Mouse (Mus musculus): ENCODE results near the gene Tymp. TPM values are rescaled to one million over a fixed set of nuclear protein-coding genes. Genes with fewer than 3 reads are reported as not detected.
A peak's percentile ranks its signal among the peaks of the same experiment; 100 is the strongest.

The Tymp gene
- total RNA-seq, 2 experiments from 2014 or later, result 0.17 to 0.42 TPM

- ATAC-seq (replicated peaks; ENCODE audit: poor library complexity), result no peak
These were observed 1.9 kb downstream of the Tymp start for GRCm38 (mm10) chr15:89374801-89375534.

GRCm38 (mm10) chr15:89374340-89374739 lies 2.5 kb downstream of the Tymp start:
- ATAC-seq (replicated peaks; ENCODE audit: poor library complexity), result no peak

GRCm38 (mm10) chr15:89373762-89374248 lies 3.0 kb downstream of the Tymp start, which contains the start of gene Sco2:
Sco2 (minus strand) TSS chr15:89373846.
- ATAC-seq (replicated peaks; ENCODE audit: poor library complexity), result peak; percentile 54

GRCm38 (mm10) chr15:89373027-89373761 lies 3.6 kb downstream of the Tymp start:
- peak; percentile 73 for ATAC-seq (replicated peaks; ENCODE audit: poor library complexity)

- ATAC-seq (replicated peaks; ENCODE audit: poor library complexity), result no peak
These were observed 4.3 kb downstream of the Tymp start for GRCm38 (mm10) chr15:89372536-89372935.

- ATAC-seq (replicated peaks; ENCODE audit: poor library complexity), result no peak
These were observed 4.8 kb downstream of the Tymp start for GRCm38 (mm10) chr15:89372068-89372467.

- ATAC-seq (replicated peaks; ENCODE audit: poor library complexity), result no peak
These were observed 11.7 kb downstream of the Tymp start for GRCm38 (mm10) chr15:89365141-89365551.

GRCm38 (mm10) chr15:89363051-89363450 lies 13.8 kb downstream of the Tymp start:
- ATAC-seq (replicated peaks; ENCODE audit: poor library complexity), result no peak

GRCm38 (mm10) chr15:89358784-89359183 lies 18.1 kb downstream of the Tymp start:
- ATAC-seq (replicated peaks; ENCODE audit: poor library complexity), result no peak

- ATAC-seq (replicated peaks; ENCODE audit: poor library complexity), result peak; percentile 75
These were observed 20.5 kb downstream of the Tymp start for GRCm38 (mm10) chr15:89356372-89356771.

- peak; percentile 82 for ATAC-seq (replicated peaks; ENCODE audit: poor library complexity)
These were observed 21.3 kb downstream of the Tymp start, which contains the start of the genes Lmf2 and Ncaph2 for GRCm38 (mm10) chr15:89355241-89356187. Lmf2 (minus strand) TSS chr15:89355659. Ncaph2 (plus strand) TSS chr15:89355719.

- no peak for ATAC-seq (replicated peaks; ENCODE audit: poor library complexity)
These were observed 22.4 kb downstream of the Tymp start for GRCm38 (mm10) chr15:89354455-89354854.

- ATAC-seq (replicated peaks; ENCODE audit: poor library complexity), result no peak
These were observed 23.0 kb downstream of the Tymp start for GRCm38 (mm10) chr15:89353837-89354236.

GRCm38 (mm10) chr15:89352795-89353194 lies 24.0 kb downstream of the Tymp start:
- ATAC-seq (replicated peaks; ENCODE audit: poor library complexity), result no peak

- no peak for ATAC-seq (replicated peaks; ENCODE audit: poor library complexity)
These were observed 24.8 kb downstream of the Tymp start for GRCm38 (mm10) chr15:89352054-89352453.

- ATAC-seq (replicated peaks; ENCODE audit: poor library complexity), result no peak
These were observed 25.5 kb downstream of the Tymp start for GRCm38 (mm10) chr15:89351302-89351701.

GRCm38 (mm10) chr15:89350447-89350846 lies 26.4 kb downstream of the Tymp start:
- ATAC-seq (replicated peaks; ENCODE audit: poor library complexity), result no peak

GRCm38 (mm10) chr15:89343325-89343724 lies 33.5 kb downstream of the Tymp start:
- no peak for ATAC-seq (replicated peaks; ENCODE audit: poor library complexity)

- no peak; the same call in 1 of the 2 replicates for ATAC-seq (replicated peaks; ENCODE audit: poor library complexity)
These were observed 35.2 kb downstream of the Tymp start for GRCm38 (mm10) chr15:89341678-89342077.

- peak; percentile 60; the same call in 1 of the 2 replicates for ATAC-seq (replicated peaks; ENCODE audit: poor library complexity)
These were observed 36.7 kb downstream of the Tymp start for GRCm38 (mm10) chr15:89340136-89340535.

GRCm38 (mm10) chr15:89339696-89340095 lies 37.1 kb downstream of the Tymp start:
- ATAC-seq (replicated peaks; ENCODE audit: poor library complexity), result peak; percentile 82

Measured in megakaryocyte progenitor cell, adult 5-6 weeks (primary cell).